Mouse (Mus musculus) liver, embryonic 13.5 days (tissue): Measurements from ENCODE around the gene Agtr1a. TPM values are rescaled to one million over a fixed set of nuclear protein-coding genes. Genes with fewer than 3 reads are reported as not detected.

Source experiments
- ATAC-seq: fragments of 200-750 bp; cut with Nextera tagmentation; 2 replicates; pipeline ENCODE4 v1.8.0; 2017; ENCODE audit warnings: low read depth, mild to moderate bottlenecking, moderate number of reproducible peaks, moderate library complexity
- DNase-seq: peaks from one replicate; pipeline ENCODE4 v3.0.0; 2022
- H3K27ac ChIP-seq: fragments of 300-500 bp; sonication (generic); 2 replicates; pipeline ENCODE4 v1.5.1; 2015; ENCODE audit warnings: moderate library complexity, mild to moderate bottlenecking, inconsistent platforms
- H3K27me3 ChIP-seq: fragments of 300-500 bp; sonication (generic); 2 replicates; pipeline ENCODE4 v1.6.1; 2015; ENCODE audit warnings: mild to moderate bottlenecking, inconsistent platforms
- H3K36me3 ChIP-seq: fragments of 300-500 bp; sonication (generic); 2 replicates; pipeline ENCODE4 v1.6.1; 2015; ENCODE audit warnings: mild to moderate bottlenecking, inconsistent platforms
- H3K4me1 ChIP-seq: fragments of 300-500 bp; sonication (generic); replicated peaks from 2 replicates; pipeline ENCODE4 v1.6.1; 2015; ENCODE audit warnings: inconsistent platforms
- H3K4me2 ChIP-seq: fragments of 300-500 bp; sonication (generic); 2 replicates; pipeline ENCODE4 v1.6.1; 2015; ENCODE audit warnings: inconsistent platforms, mild to moderate bottlenecking, moderate library complexity
- H3K4me3 ChIP-seq: fragments of 300-500 bp; sonication (generic); replicated peaks from 2 replicates; pipeline ENCODE4 v1.5.1; 2015; ENCODE audit warnings: mild to moderate bottlenecking, inconsistent platforms
- H3K9ac ChIP-seq: fragments of 300-500 bp; sonication (generic); 2 replicates; pipeline ENCODE4 v1.6.1; 2015; ENCODE audit warnings: mild to moderate bottlenecking, inconsistent platforms
- H3K9me3 ChIP-seq: fragments of 300-500 bp; sonication (generic); replicated peaks from 2 replicates; pipeline ENCODE4 v1.6.1; 2016; ENCODE audit warnings: inconsistent platforms
- WGBS: fragments of 180-500 bp; shearing (Covaris S2); methylation state at CpG from one replicate; pipeline ENCODE4 v1.1.7; 2015; ENCODE audit not compliant: insufficient replicate concordance; 5-methylcytosine and 5-hydroxymethylcytosine counted together
- polyA plus RNA-seq: library from polyadenylated mRNA; unstranded; fragments of >200 nt; fragmentation: Nextera tagmentation; extraction: Ambion mirVana; gene quantifications from 2 replicates; pipeline ENCODE4 v1.2.1, GENCODE M21; 2015

The Agtr1a gene
- polyA plus RNA-seq, 1 experiment from 2014 or later: 5.5 TPM

- Histone ChIP-seq H3K9ac (no peak overlapping the region), H3K4me2 (no peak overlapping the region), H3K4me3 (no peak overlapping the region), H3K27ac (no peak overlapping the region), H3K36me3 (no peaks in the 10 kb centered on the region), H3K27me3 (no peaks in the 10 kb centered on the region), H3K4me1 (peaks cover 6% of the 10 kb centered on the region; the same call in 1 of the 2 replicates), H3K9me3 (no peaks in the 10 kb centered on the region)
- DNase-seq (no peak), ATAC-seq (no peak)
- 63% methylated on average over 11 of the region's 11 CpGs for WGBS
Observed at GRCm38 (mm10) chr13:30364097-30364625, 27.9 kb downstream of the Agtr1a start.

DNA sequence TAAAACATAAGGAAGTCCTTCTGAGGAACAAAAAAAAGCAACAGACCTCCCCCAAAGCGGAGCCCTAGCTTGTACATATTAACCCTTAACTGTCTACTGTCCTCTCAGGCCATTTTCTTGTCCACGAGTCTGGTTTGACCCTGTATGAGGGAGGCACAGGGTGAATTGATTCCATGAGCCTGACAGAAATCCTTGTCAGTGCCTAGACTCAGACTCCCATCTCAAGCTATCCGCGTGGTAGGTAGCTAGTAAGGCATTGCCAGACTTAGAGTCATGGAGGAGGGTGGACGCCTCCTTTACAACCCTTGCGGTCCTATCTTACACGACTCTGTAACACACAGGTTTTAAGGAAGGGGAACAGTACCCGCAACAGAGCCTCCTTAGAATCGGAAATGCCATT lies 28.5 kb downstream of the Agtr1a start:
- Histone ChIP-seq H3K4me1 (peaks cover 3% of the 10 kb centered on the region; the same call in 1 of the 2 replicates), H3K27me3 (no peaks in the 10 kb centered on the region), H3K4me2 (no peak overlapping the region), H3K27ac (no peak overlapping the region), H3K36me3 (no peaks in the 10 kb centered on the region), H3K9me3 (no peaks in the 10 kb centered on the region), H3K9ac (no peak overlapping the region), H3K4me3 (no peak overlapping the region)
- ATAC-seq (no peak), DNase-seq (no peak)
- 63% methylated on average over 9 of the region's 9 CpGs for WGBS

DNA sequence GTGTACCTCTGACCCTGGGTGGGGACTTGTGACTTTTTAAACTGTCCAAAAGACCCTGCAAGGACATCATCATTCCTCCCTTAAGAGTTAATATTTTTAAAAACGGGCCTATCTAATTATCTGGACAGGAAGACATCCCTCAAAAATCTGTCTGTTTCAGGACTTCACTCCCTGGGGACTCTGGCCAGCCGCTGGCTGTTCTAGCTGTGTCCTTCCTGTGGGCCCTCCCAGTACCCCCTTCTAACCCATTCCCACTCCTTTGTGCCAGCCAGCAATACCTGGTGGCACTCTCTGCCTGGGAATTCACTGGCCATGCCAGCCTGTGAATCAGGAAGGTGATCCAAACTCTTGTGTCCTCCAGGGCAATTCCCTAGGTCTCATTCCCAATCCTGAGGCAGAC lies 29.1 kb downstream of the Agtr1a start:
- Histone ChIP-seq H3K27ac (no peak overlapping the region), H3K4me1 (peaks cover 3% of the 10 kb centered on the region; the same call in 1 of the 2 replicates), H3K9me3 (no peaks in the 10 kb centered on the region), H3K36me3 (no peaks in the 10 kb centered on the region), H3K4me2 (no peak overlapping the region), H3K9ac (no peak overlapping the region), H3K4me3 (no peak overlapping the region), H3K27me3 (no peaks in the 10 kb centered on the region)
- WGBS: 40% methylated on average over 2 of the region's 2 CpGs
- DNase-seq: no peak
- no peak for ATAC-seq

DNA sequence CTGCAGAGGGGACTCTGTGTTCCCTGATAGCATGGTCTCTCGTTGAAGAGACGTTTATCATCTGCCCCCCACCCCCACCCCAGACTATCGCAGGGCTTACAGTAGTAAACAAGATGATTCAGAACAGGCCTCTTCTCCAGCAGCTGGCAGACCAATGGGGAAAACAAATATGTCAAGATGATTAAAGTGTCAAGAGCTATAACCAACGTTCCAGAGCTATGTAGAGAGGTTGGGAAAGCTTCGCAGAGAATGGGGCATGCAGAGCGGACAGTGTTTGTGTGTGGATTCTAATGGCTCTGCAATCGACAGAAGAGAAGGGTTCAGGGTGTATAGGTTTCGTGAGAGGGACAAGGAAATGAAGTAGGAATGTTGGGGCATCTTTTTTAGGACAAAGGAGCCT lies 31.9 kb downstream of the Agtr1a start:
- ATAC-seq: no peak
- H3K9ac ChIP-seq: no peak overlapping the region
- WGBS: 45% methylated on average over 8 of the region's 8 CpGs
- H3K9me3 ChIP-seq: no peaks in the 10 kb centered on the region
- H3K4me2 ChIP-seq: no peak overlapping the region
- DNase-seq: no peak
- H3K36me3 ChIP-seq: no peaks in the 10 kb centered on the region
- H3K4me1 ChIP-seq: no peaks in the 10 kb centered on the region
- no peak overlapping the region for H3K4me3 ChIP-seq
- no peaks in the 10 kb centered on the region for H3K27me3 ChIP-seq
- no peak overlapping the region for H3K27ac ChIP-seq

DNA sequence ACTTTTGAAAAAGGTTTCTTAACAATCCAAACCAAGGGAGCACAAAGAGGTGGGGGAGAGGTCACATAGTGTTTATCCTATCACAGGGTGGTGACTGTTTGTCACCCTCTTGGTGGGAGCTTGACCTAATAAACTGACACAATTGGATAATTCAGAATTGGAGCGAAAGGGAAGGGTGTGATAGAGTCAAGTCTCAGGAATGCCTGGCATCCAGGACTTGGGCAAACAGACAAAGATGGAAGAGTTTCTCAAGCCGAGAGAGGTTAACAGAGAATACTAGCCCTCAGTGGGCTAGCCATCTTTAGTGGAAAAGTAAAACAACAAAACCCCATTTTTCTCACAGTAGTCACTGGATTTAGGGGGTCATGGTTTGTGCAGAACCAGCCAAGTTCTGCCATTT lies 32.5 kb downstream of the Agtr1a start:
- 55% methylated on average over 2 of the region's 2 CpGs for WGBS
- H3K36me3 ChIP-seq: no peaks in the 10 kb centered on the region
- no peaks in the 10 kb centered on the region for H3K9me3 ChIP-seq
- DNase-seq (no peak), ATAC-seq (no peak)
- no peak overlapping the region for H3K9ac ChIP-seq
- no peak overlapping the region for H3K27ac ChIP-seq
- no peak overlapping the region for H3K4me3 ChIP-seq
- no peak overlapping the region for H3K4me2 ChIP-seq
- H3K4me1 ChIP-seq: no peaks in the 10 kb centered on the region
- H3K27me3 ChIP-seq: no peaks in the 10 kb centered on the region

- no peak for ATAC-seq
- 70% methylated on average over 5 of the region's 5 CpGs for WGBS
- no peak for DNase-seq
Observed at GRCm38 (mm10) chr13:30378868-30379267, 42.6 kb downstream of the Agtr1a start.

GRCm38 (mm10) chr13:30385183-30385582 lies 48.9 kb downstream of the Agtr1a start:
- no peak overlapping the region for H3K9ac ChIP-seq
- no peaks in the 10 kb centered on the region for H3K27me3 ChIP-seq
- no peak overlapping the region for H3K4me2 ChIP-seq
- H3K27ac ChIP-seq: no peak overlapping the region
- peaks cover 7% of the 10 kb centered on the region; the same call in 1 of the 2 replicates for H3K36me3 ChIP-seq
- H3K4me1 ChIP-seq: no peaks in the 10 kb centered on the region
- DNase-seq (no peak), ATAC-seq (peak; percentile 54; the same call in 1 of the 2 replicates)
- peaks cover 4% of the 10 kb centered on the region; the same call in 1 of the 2 replicates for H3K9me3 ChIP-seq
- no peak overlapping the region for H3K4me3 ChIP-seq
- 49% methylated on average over 6 of the region's 6 CpGs for WGBS

More at GRCm38 (mm10) chr13:30378868-30379267, 42.6 kb downstream of the Agtr1a start:
- Histone ChIP-seq H3K36me3 (peaks cover 7% of the 10 kb centered on the region; the same call in 1 of the 2 replicates), H3K4me1 (no peaks in the 10 kb centered on the region), H3K27ac (no peak overlapping the region), H3K9me3 (peaks cover 4% of the 10 kb centered on the region; the same call in 1 of the 2 replicates), H3K4me3 (no peak overlapping the region), H3K4me2 (no peak overlapping the region), H3K9ac (no peak overlapping the region), H3K27me3 (no peaks in the 10 kb centered on the region)

GRCm38 (mm10) chr13:30394123-30394522 lies 57.9 kb downstream of the Agtr1a start:
- Histone ChIP-seq H3K9ac (no peak overlapping the region), H3K27me3 (no peaks in the 10 kb centered on the region), H3K9me3 (peaks cover 5% of the 10 kb centered on the region), H3K4me2 (no peak overlapping the region), H3K36me3 (no peaks in the 10 kb centered on the region), H3K27ac (no peak overlapping the region), H3K4me1 (no peaks in the 10 kb centered on the region), H3K4me3 (no peak overlapping the region)
- ATAC-seq (no peak), DNase-seq (no peak)

DNA sequence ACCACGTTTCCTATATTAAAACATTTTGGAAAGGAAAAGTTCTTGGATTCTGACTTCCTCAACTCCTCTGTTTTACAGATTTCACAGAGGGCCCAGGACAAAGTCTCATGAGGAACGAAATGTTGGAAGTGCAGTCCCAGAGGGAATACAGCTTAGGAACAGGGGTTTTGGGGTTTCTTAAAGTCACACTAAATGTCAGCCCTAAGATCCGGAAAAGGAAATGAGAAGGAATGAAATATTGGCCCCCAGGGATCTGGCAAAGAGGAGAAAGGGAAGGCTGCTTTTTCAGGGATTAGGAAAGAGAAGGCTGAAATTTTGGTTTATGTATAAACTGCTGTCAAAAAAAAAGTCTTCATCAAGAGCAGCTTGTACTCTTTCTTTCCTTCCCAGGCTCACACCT lies 60.2 kb downstream of the Agtr1a start:
- H3K27me3 ChIP-seq: no peaks in the 10 kb centered on the region
- H3K36me3 ChIP-seq: no peaks in the 10 kb centered on the region
- H3K9me3 ChIP-seq: peaks cover 5% of the 10 kb centered on the region
- no peak overlapping the region for H3K4me3 ChIP-seq
- WGBS: 47% methylated on average over 3 of the region's 3 CpGs
- H3K9ac ChIP-seq: no peak overlapping the region
- H3K27ac ChIP-seq: no peak overlapping the region
- DNase-seq (no peak), ATAC-seq (no peak)
- H3K4me2 ChIP-seq: no peak overlapping the region
- H3K4me1 ChIP-seq: no peaks in the 10 kb centered on the region

- Histone ChIP-seq H3K4me3 (no peak overlapping the region), H3K36me3 (no peaks in the 10 kb centered on the region), H3K9ac (no peak overlapping the region), H3K9me3 (no peaks in the 10 kb centered on the region), H3K27me3 (no peaks in the 10 kb centered on the region), H3K27ac (no peak overlapping the region), H3K4me2 (no peak overlapping the region), H3K4me1 (no peaks in the 10 kb centered on the region)
- WGBS: 62% methylated on average over 3 of the region's 3 CpGs
- ATAC-seq (no peak), DNase-seq (no peak)
Observed at GRCm38 (mm10) chr13:30398852-30399251, 62.6 kb downstream of the Agtr1a start.

DNA sequence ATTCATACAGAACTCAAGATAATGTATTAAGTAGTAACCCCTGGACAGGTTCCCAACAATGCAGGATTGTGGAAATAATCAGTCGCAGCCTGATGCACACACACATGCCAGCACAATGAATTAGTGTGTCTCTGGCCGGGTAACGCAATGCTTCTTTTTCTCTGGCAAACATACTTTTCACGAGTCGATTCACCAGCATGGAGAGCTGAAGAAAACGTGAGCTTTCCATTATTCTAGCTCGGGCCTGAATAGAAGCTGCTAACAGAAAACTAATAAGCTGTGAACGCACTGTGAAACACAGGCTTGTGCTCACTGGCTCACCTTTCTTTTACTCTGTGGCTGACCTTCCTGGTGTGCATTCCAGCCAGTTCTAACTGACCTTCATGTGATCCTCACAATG lies 64.4 kb downstream of the Agtr1a start:
- no peak overlapping the region for H3K4me2 ChIP-seq
- DNase-seq (no peak), ATAC-seq (no peak)
- no peaks in the 10 kb centered on the region for H3K36me3 ChIP-seq
- H3K9ac ChIP-seq: no peak overlapping the region
- H3K4me1 ChIP-seq: no peaks in the 10 kb centered on the region
- no peaks in the 10 kb centered on the region for H3K9me3 ChIP-seq
- H3K27ac ChIP-seq: no peak overlapping the region
- H3K4me3 ChIP-seq: no peak overlapping the region
- 65% methylated on average over 8 of the region's 8 CpGs for WGBS
- no peaks in the 10 kb centered on the region for H3K27me3 ChIP-seq

GRCm38 (mm10) chr13:30403874-30404273 lies 67.6 kb downstream of the Agtr1a start:
- Histone ChIP-seq H3K9me3 (no peaks in the 10 kb centered on the region), H3K36me3 (no peaks in the 10 kb centered on the region), H3K4me1 (no peaks in the 10 kb centered on the region), H3K27ac (no peak overlapping the region), H3K4me3 (no peak overlapping the region), H3K4me2 (no peak overlapping the region), H3K9ac (no peak overlapping the region), H3K27me3 (no peaks in the 10 kb centered on the region)
- ATAC-seq (no peak), DNase-seq (no peak)
- 59% methylated on average over 3 of the region's 3 CpGs for WGBS
